Mouse (Mus musculus) heart, postnatal 25 days (tissue): ENCODE measurements around the gene Mmp17. TPM values are rescaled to one million over a fixed set of nuclear protein-coding genes. Genes with fewer than 3 reads are reported as not detected.

ENCODE experiments used
- total RNA-seq, 2 experiments: library from RNA; stranded (reverse); gene quantifications; 2 replicates each; pipeline ENCODE4 v1.2.3; 2021

The Mmp17 gene
- total RNA-seq, 2 experiments from 2014 or later, result 0.98 to 1.2 TPM

Other genes with a start within 250 kb of the Mmp17 start
- 10 to 100 TPM; 30.3 to 33.7 TPM for gene Sfswap, start 82.9 kb upstream of the Mmp17 start, total RNA-seq
- 1 to 10 TPM; 3.4 to 3.8 TPM for gene Zfp11, start 85.9 kb downstream of the Mmp17 start, total RNA-seq
- gene Sept14, start 124.3 kb downstream of the Mmp17 start, total RNA-seq, result not detected
- 10 to 100 TPM; 78.7 to 99.2 TPM for gene Mrps17, start 131.3 kb downstream of the Mmp17 start, total RNA-seq
- 100 to 1,000 TPM; 737 to 807 TPM for gene Nipsnap2, start 140.9 kb downstream of the Mmp17 start, total RNA-seq
- 10 to 100 TPM; 10.6 to 13.2 TPM for gene Psph, start 203.3 kb downstream of the Mmp17 start, total RNA-seq